Mouse (Mus musculus) liver, postnatal 0 days (tissue): ENCODE results near the gene Tbc1d22a. TPM values are rescaled to one million over a fixed set of nuclear protein-coding genes. Genes with fewer than 3 reads are reported as not detected.

Source experiments
- ATAC-seq: fragments of 200-750 bp; cut with Nextera tagmentation; 2 replicates; pipeline ENCODE4 v1.8.0; 2017; ENCODE audit warnings: mild to moderate bottlenecking, moderate library complexity
- DNase-seq: peaks from one replicate; pipeline ENCODE4 v3.0.0-alpha.2; 2016
- H3K27ac ChIP-seq: fragments of 300-500 bp; sonication (generic); 2 replicates; pipeline ENCODE4 v1.5.1; 2014; ENCODE audit warnings: antibody characterized with exemption, moderate library complexity, mild to moderate bottlenecking, low read depth
- H3K27me3 ChIP-seq: fragments of 300-500 bp; sonication (generic); 2 replicates; pipeline ENCODE4 v1.6.1; 2014; ENCODE audit warnings: low read length, control low read depth, mixed read lengths; ENCODE audit not compliant: insufficient read depth
- H3K36me3 ChIP-seq: fragments of 300-500 bp; sonication (generic); replicated peaks from 2 replicates; pipeline ENCODE4 v1.6.1; 2014; ENCODE audit warnings: mild to moderate bottlenecking, control low read depth, low read length, moderate library complexity, mixed read lengths; ENCODE audit not compliant: insufficient read depth
- H3K4me1 ChIP-seq: fragments of 300-500 bp; sonication (generic); 2 replicates; pipeline ENCODE4 v1.6.1; 2014; ENCODE audit warnings: antibody characterized with exemption, mild to moderate bottlenecking, control low read depth; ENCODE audit not compliant: insufficient read depth
- H3K4me2 ChIP-seq: fragments of 300-500 bp; sonication (generic); 2 replicates; pipeline ENCODE4 v1.6.1; 2014; ENCODE audit warnings: low read depth, mild to moderate bottlenecking, low read length, moderate library complexity, mixed read lengths
- H3K4me3 ChIP-seq: fragments of 300-500 bp; sonication (generic); 2 replicates; pipeline ENCODE4 v1.5.1; 2014; ENCODE audit warnings: low read depth, low read length
- H3K9ac ChIP-seq: fragments of 300-500 bp; sonication (generic); replicated peaks from 2 replicates; pipeline ENCODE4 v1.6.1; 2014; ENCODE audit warnings: mild to moderate bottlenecking, moderate library complexity
- H3K9me3 ChIP-seq: fragments of 300-500 bp; sonication (generic); 2 replicates; pipeline ENCODE4 v1.6.1; 2016; ENCODE audit warnings: mild to moderate bottlenecking, control low read depth, low read length, mixed read lengths
- CTCF ChIP-seq: sonication (generic); IDR thresholded peaks from 2 replicates; pipeline ENCODE4 v1.5.1; 2016; ENCODE audit warnings: antibody characterized with exemption, low read depth
- EP300 ChIP-seq: IDR thresholded peaks from 2 replicates; pipeline ENCODE4 v1.6.1; 2016; ENCODE audit warnings: antibody characterized with exemption, low read depth, mild to moderate bottlenecking
- WGBS: fragments of 180-500 bp; shearing (Covaris S2); extraction: QIAGEN DNeasy Blood & Tissue Kit; methylation state at CpG from one replicate; pipeline ENCODE4 v1.1.7; 2014; ENCODE audit not compliant: insufficient replicate concordance; 5-methylcytosine and 5-hydroxymethylcytosine counted together
- polyA plus RNA-seq: library from polyadenylated mRNA; unstranded; fragments of >200 nt; fragmentation: Nextera tagmentation; extraction: Ambion mirVana; gene quantifications from 2 replicates; pipeline ENCODE4 v1.2.1, GENCODE M21; 2015

Tbc1d22a gene
- polyA plus RNA-seq, 1 experiment from 2014 or later = 6.4 TPM

DNA sequence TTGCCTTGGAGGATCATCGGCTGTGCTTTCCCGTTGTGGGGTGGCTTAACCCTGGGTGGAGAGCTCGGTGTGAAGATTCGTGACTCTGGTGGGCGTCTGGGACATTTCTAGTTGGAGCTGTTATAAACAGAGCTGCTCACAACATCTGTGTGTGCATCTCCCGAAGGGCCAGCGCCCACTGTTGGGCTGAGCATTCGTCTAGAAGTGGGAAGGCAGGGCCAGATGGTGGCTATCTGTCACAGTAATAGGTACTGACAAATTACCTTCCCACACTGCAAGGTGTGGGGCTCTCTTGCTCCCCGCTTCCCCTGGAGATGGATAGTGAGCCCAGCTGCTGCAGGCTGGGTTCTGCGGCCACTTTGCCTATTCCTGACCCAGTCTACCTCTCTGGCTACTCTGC lies 289.2 kb downstream of the Tbc1d22a start:
- no peak overlapping the region for H3K27ac ChIP-seq
- H3K36me3 ChIP-seq = no peaks in the 10 kb centered on the region
- no peak overlapping the region for H3K4me2 ChIP-seq
- WGBS = 78% methylated on average over 10 of the region's 10 CpGs
- H3K27me3 ChIP-seq = no peaks in the 10 kb centered on the region
- no peak overlapping the region for H3K9ac ChIP-seq
- no peaks in the 10 kb centered on the region for H3K9me3 ChIP-seq
- no peak for TF ChIP-seq CTCF
- no peak for TF ChIP-seq EP300
- no peaks in the 10 kb centered on the region for H3K4me1 ChIP-seq
- ATAC-seq = no peak
- DNase-seq = no peak
- no peak overlapping the region for H3K4me3 ChIP-seq

- DNase-seq = no peak
- H3K36me3 ChIP-seq = no peaks in the 10 kb centered on the region
- H3K27ac ChIP-seq = no peak overlapping the region
- no peaks in the 10 kb centered on the region for H3K4me1 ChIP-seq
- no peak overlapping the region for H3K4me2 ChIP-seq
- no peak overlapping the region for H3K9ac ChIP-seq
- TF ChIP-seq CTCF (no peak), EP300 (no peak)
- no peaks in the 10 kb centered on the region for H3K9me3 ChIP-seq
- ATAC-seq = no peak
- no peak overlapping the region for H3K4me3 ChIP-seq
- H3K27me3 ChIP-seq = no peaks in the 10 kb centered on the region
- 70% methylated on average over 4 of the region's 4 CpGs for WGBS
Measured at GRCm38 (mm10) chr15:86506666-86507065, 292.4 kb downstream of the Tbc1d22a start.

GRCm38 (mm10) chr15:86507546-86507945 lies 293.3 kb downstream of the Tbc1d22a start:
- H3K4me2 ChIP-seq = no peak overlapping the region
- H3K27ac ChIP-seq = no peak overlapping the region
- no peaks in the 10 kb centered on the region for H3K27me3 ChIP-seq
- H3K4me3 ChIP-seq = no peak overlapping the region
- no peaks in the 10 kb centered on the region for H3K9me3 ChIP-seq
- 86% methylated on average over 8 of the region's 8 CpGs for WGBS
- no peaks in the 10 kb centered on the region for H3K36me3 ChIP-seq
- TF ChIP-seq EP300 = no peak
- no peak for TF ChIP-seq CTCF
- ATAC-seq = no peak
- H3K9ac ChIP-seq = no peak overlapping the region
- DNase-seq = peak; percentile 7
- H3K4me1 ChIP-seq = no peaks in the 10 kb centered on the region

DNA sequence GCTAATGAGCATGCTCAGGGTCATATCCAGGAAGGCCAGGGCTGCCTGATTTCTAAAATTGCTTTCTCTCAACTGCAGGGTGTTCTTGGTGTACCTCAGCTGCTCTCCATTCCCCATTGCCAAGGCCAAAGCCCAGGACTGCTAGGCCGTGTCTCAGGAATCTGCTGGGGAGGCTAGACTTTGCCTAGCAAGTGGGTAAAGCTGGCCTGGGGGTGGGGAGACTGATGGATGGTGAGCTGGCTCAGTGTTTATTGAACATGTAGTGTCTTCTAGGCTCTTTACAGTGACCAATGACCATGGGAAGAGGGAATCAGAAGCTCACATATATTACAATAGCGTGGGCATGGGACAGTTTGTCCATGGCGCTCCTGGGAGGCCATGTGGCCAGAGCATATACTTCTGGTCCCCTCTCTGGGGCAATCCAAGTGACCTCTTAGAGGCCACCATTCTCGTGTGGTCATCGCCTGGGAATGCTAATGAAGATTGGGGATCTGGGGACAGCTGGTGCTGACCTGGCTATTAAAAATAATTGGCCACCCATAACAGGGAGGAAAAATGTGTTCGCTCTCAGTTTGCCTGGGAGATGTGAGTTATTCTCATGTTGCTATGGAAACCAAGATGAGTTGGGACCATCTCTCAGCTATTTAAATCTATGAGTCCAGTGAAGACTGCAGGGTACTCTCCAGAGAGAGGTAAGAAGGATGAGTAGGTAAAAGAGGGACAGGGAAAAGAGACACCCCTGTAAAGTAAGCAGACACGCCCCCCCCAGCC lies 294.3 kb downstream of the Tbc1d22a start:
- Histone ChIP-seq H3K36me3 (no peaks in the 10 kb centered on the region), H3K4me1 (no peaks in the 10 kb centered on the region), H3K4me3 (no peak overlapping the region), H3K27ac (no peak overlapping the region), H3K9ac (no peak overlapping the region), H3K9me3 (no peaks in the 10 kb centered on the region), H3K27me3 (no peaks in the 10 kb centered on the region), H3K4me2 (no peak overlapping the region)
- ATAC-seq = no peak
- no peak for DNase-seq
- 70% methylated on average over 7 of the region's 7 CpGs for WGBS
- TF ChIP-seq CTCF (no peak), EP300 (no peak)

DNA sequence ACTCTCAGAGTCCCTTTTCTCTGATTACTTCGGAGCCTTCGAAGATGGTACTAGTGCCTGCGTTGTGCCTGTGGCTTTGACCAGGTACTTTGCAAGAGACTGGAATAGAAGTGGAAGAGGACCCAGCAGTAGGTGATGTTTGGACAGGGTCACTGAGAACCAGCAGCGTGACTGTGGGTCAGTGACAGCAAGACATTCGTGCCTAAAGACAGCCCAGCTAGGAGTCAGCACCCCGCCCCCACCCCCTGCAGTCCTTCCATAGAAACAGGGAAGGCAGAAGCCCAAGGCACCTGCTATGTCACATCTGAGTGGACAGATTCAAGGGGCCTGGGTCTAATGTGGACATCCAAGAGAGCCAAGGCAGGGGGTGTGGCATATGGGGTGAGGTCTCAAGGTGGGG lies 295.3 kb downstream of the Tbc1d22a start:
- H3K9ac ChIP-seq = no peak overlapping the region
- TF ChIP-seq CTCF = no peak
- TF ChIP-seq EP300 = no peak
- H3K27ac ChIP-seq = no peak overlapping the region
- no peak overlapping the region for H3K4me3 ChIP-seq
- H3K9me3 ChIP-seq = no peaks in the 10 kb centered on the region
- 73% methylated on average over 6 of the region's 6 CpGs for WGBS
- no peak overlapping the region for H3K4me2 ChIP-seq
- H3K4me1 ChIP-seq = no peaks in the 10 kb centered on the region
- no peaks in the 10 kb centered on the region for H3K27me3 ChIP-seq
- DNase-seq (peak; percentile 9), ATAC-seq (no peak)
- H3K36me3 ChIP-seq = no peaks in the 10 kb centered on the region

- WGBS = 70% methylated on average over 7 of the region's 7 CpGs
- H3K9me3 ChIP-seq = no peaks in the 10 kb centered on the region
- no peaks in the 10 kb centered on the region for H3K36me3 ChIP-seq
- no peak for TF ChIP-seq CTCF
- no peak for TF ChIP-seq EP300
- DNase-seq (peak; percentile 9), ATAC-seq (no peak)
- no peak overlapping the region for H3K27ac ChIP-seq
- H3K4me1 ChIP-seq = no peaks in the 10 kb centered on the region
- H3K4me3 ChIP-seq = no peak overlapping the region
- no peak overlapping the region for H3K4me2 ChIP-seq
- no peaks in the 10 kb centered on the region for H3K27me3 ChIP-seq
- no peak overlapping the region for H3K9ac ChIP-seq
Measured at GRCm38 (mm10) chr15:86511181-86511580, 296.9 kb downstream of the Tbc1d22a start.
